Mouse (Mus musculus): ENCODE measurements around the gene Gsap.

DNA sequence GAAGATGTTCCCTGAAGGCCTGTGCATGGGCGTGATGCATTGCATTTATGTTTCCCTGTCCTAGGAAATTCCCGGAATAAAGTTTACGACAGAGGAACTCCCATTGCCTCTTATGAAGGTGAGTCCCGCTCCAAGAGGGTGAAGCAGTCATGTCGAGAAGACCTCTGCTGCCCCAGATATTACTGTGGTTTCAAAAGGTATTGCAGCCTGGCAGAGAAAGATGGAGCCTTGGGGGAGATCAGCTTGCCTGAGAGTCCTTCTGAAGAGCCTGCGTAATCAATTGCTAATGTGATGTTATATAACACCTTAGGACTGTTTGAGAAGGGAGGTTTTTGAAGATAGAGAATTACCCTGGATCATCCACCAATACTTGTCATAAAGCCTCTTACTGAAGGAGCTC is 71.8 kb downstream of the Gsap start:
- TF ChIP-seq CTCF (IDR thresholded peaks at IDR 0.05; ENCODE audit: control insufficient read depth, insufficient read depth, insufficient replicate concordance, low read depth, low read length) = no peak
- TF ChIP-seq POLR2A (IDR thresholded peaks at IDR 0.05; ENCODE audit: control insufficient read depth, low read depth, low read length) = no peak

All from testis, adult 2 months (tissue).